Mouse (Mus musculus) testis, adult 2 months (tissue): ENCODE measurements around the gene Adgrf3.

Source experiments
- CTCF ChIP-seq: fragments of 200-500 bp; IDR thresholded peaks from 2 replicates; pipeline ENCODE4 v1.5.1; 2012; ENCODE audit warnings: low read depth, mild to moderate bottlenecking, inconsistent platforms, low read length, moderate library complexity; ENCODE audit not compliant: control insufficient read depth, insufficient read depth, insufficient replicate concordance
- POLR2A ChIP-seq: fragments of 200-500 bp; IDR thresholded peaks from 2 replicates; pipeline ENCODE4 v1.6.1; 2012; ENCODE audit warnings: low read depth, mild to moderate bottlenecking, inconsistent platforms, low read length, moderate library complexity; ENCODE audit not compliant: control insufficient read depth

DNA sequence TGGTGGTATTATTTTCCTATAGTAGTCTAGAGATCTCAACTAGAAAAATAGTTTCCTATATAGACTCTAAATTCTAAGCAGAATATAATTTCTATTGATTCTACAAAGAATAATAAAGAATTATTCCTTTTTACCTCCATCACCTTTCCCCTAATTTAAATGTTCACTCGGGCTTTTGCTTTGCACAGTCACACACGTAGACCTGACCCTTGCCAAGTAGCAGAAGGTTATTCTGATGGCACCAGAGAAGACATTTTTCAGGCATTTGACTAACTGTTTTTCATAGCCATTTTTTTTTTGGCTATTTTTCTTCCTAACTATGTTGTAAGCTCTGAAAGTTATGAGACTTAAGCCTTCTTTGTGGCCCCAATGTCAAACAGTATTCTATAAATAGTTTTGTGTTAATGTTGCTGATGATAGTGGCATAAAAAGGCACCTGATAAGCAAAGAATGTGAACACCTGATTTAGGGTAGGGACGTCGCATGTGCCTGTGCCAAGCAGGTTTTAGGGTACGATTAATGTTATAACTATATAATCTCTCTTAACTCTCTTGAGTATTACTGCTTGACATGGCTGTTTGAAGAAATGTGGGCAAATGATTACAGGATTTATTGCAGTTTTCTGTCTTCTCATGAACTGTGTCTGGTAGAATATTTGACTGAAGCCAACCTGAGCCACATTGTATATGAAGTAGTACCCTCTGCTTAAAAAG is 40.1 kb downstream of the Adgrf3 start:
- TF ChIP-seq POLR2A (no peak), CTCF (no peak)
